Mouse (Mus musculus) erythroblast, embryonic 14.5 days (primary cell): ENCODE measurements around the gene Inmt. TPM values are rescaled to one million over a fixed set of nuclear protein-coding genes. Genes with fewer than 3 reads are reported as not detected.
"Not testable (repeated sequence)": the region's sequence is repeated elsewhere in the genome, so short reads cannot be mapped to it uniquely, and the experiment has no call there.

Experiments
- H3K27me3 ChIP-seq: 2 replicates; pipeline ENCODE4 v1.6.1; 2012; ENCODE audit warnings: inconsistent platforms; ENCODE audit not compliant: control insufficient read depth
- H3K36me3 ChIP-seq: 2 replicates; pipeline ENCODE4 v1.6.1; 2012; ENCODE audit warnings: mild to moderate bottlenecking, inconsistent platforms; ENCODE audit not compliant: control insufficient read depth
- H3K4me1 ChIP-seq: 2 replicates; pipeline ENCODE4 v1.6.1; 2012; ENCODE audit warnings: inconsistent platforms; ENCODE audit not compliant: control insufficient read depth
- H3K4me3 ChIP-seq: replicated peaks from 2 replicates; pipeline ENCODE3; 2012; ENCODE audit warnings: moderate library complexity, mild to moderate bottlenecking, inconsistent platforms
- H3K9me3 ChIP-seq: 2 replicates; pipeline ENCODE4 v1.6.1; 2012; ENCODE audit warnings: low read length, inconsistent platforms, mixed read lengths; ENCODE audit not compliant: control insufficient read depth
- GATA1 ChIP-seq: IDR thresholded peaks from 2 replicates; pipeline ENCODE4 v1.6.1; 2012; ENCODE audit warnings: low read length, inconsistent platforms, mixed read lengths
- TAL1 ChIP-seq: IDR thresholded peaks from 3 replicates; pipeline ENCODE4 v1.6.1; 2012; ENCODE audit warnings: low read length, inconsistent platforms, mixed read lengths
- polyA plus RNA-seq: library from polyadenylated mRNA; stranded (reverse); fragments of >175 nt; gene quantifications from 2 replicates; pipeline ENCODE4 v1.2.3, GENCODE M21; 2012

Gene Inmt
- polyA plus RNA-seq, 1 experiment = not detected

DNA sequence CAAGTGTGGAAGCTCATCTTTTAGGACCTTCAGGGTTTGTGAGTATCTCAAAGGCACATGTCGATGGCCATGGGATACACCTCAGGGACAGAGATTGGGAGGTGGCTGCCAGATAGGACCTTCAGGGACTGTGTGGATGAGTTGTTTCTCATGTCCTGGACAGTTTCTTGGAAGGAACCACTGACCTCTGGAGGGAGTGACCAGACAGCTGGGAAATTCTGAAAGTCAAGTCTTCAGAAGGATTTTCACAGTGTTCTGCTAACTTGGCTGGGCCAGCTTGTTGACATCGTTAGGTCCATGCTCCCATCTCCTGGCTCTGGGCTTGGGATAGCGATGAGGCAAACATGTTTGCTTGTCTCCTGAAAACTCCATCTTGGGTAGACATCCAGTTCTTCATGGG, 24.2 kb upstream of the Inmt start:
- Histone ChIP-seq H3K27me3 (no peaks in the 10 kb centered on the region), H3K9me3 (no peaks in the 10 kb centered on the region), H3K4me1 (peaks cover 14% of the 10 kb centered on the region), H3K36me3 (no peaks in the 10 kb centered on the region), H3K4me3 (no peak overlapping the region)
- no peak for TF ChIP-seq TAL1
- TF ChIP-seq GATA1 = no peak

DNA sequence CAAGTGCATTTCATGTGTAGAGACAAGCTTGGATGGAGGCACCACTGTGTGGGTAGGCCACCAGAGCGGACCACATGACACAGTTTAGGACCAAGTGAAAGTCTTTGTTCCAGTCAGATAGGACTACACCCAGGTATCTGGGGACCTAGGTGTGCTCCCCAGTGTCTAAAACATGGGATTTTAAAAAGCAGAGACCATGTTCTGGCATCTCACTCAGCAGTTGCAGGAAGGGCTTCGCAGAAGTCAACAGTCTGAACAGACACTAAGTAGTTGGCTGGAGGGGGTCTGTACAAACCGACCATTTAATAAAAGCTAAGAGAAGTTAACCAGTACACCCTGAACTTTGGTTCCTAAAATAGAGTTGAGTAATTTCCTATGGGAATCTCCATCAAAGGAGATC, 18.3 kb upstream of the Inmt start:
- Histone ChIP-seq H3K27me3 (no peaks in the 10 kb centered on the region; the same call in 1 of the 2 replicates), H3K4me1 (no peaks in the 10 kb centered on the region), H3K4me3 (no peak overlapping the region), H3K9me3 (no peaks in the 10 kb centered on the region), H3K36me3 (no peaks in the 10 kb centered on the region)
- no peak for TF ChIP-seq TAL1
- no peak for TF ChIP-seq GATA1

DNA sequence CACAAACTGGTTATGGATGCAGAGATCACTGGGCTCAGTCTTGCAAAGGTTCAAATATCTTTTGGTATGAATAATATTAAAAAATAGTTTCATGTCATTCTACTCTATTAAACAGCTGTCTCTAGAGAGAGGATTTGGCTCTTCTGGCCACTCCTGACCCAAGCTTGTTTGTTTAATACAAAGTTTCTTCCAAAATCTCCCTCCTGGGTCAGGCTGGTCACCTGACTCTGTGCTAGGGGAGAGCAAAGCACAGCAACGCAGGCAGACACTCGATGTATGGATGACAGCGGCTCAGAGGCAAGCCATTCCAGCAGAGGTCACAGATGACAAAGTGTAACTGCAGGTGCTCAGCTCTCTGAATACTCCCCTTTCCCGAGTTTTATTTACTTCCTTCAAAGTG, 16.7 kb upstream of the Inmt start:
- no peaks in the 10 kb centered on the region for H3K9me3 ChIP-seq

DNA sequence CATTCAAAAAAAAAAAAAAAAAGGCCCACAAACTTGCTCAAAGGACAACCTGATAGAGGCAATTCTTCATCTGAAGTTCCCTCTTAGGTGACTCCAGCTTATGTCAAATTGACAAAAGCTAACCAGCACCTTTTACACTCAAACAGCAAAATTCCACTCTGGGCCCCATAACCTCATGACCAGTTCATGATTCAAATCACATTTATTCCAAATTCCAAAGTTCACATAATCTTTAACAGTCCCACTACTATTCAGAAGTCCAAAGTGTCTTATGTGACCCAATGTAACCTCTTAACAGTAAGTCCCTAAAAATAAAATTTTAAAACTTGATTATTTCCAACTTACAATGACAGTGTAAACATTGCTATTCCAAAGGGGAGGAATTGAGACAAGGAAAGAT, 14.6 kb upstream of the Inmt start:
- H3K27me3 ChIP-seq = no peaks in the 10 kb centered on the region; the same call in 1 of the 2 replicates
- H3K36me3 ChIP-seq = no peaks in the 10 kb centered on the region
- H3K4me1 ChIP-seq = no peaks in the 10 kb centered on the region
- TF ChIP-seq GATA1 (no peak), TAL1 (no peak)
- no peaks in the 10 kb centered on the region for H3K9me3 ChIP-seq
- H3K4me3 ChIP-seq = no peak overlapping the region

More for the DNA sequence above, 16.7 kb upstream of the Inmt start:
- Histone ChIP-seq H3K4me3 (no peak overlapping the region), H3K36me3 (no peaks in the 10 kb centered on the region), H3K27me3 (no peaks in the 10 kb centered on the region; the same call in 1 of the 2 replicates), H3K4me1 (no peaks in the 10 kb centered on the region)
- TF ChIP-seq TAL1 = no peak
- TF ChIP-seq GATA1 = no peak

DNA sequence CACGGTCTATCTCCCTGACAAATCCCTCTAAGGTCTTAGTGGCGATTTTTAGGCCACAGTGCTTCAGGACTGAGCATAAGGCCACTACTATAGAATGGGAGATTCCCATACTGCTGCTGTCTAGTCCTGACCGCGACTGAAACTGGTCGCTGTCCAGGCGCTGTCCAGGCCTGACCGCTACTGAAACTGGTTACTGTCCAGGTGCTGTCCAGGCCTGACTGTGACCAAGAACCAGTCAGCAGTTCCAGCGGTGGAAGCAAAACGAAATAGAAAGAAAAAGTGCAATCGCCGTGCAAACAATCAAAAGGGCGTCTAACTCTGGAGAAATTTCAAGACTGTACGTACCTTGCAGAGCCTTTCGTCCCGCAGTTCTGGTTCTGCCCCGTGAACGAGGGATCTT, 13.0 kb upstream of the Inmt start:
- not testable (repeated sequence) for H3K27me3 ChIP-seq, H3K4me3 ChIP-seq, H3K4me1 ChIP-seq, H3K36me3 ChIP-seq, H3K9me3 ChIP-seq

DNA sequence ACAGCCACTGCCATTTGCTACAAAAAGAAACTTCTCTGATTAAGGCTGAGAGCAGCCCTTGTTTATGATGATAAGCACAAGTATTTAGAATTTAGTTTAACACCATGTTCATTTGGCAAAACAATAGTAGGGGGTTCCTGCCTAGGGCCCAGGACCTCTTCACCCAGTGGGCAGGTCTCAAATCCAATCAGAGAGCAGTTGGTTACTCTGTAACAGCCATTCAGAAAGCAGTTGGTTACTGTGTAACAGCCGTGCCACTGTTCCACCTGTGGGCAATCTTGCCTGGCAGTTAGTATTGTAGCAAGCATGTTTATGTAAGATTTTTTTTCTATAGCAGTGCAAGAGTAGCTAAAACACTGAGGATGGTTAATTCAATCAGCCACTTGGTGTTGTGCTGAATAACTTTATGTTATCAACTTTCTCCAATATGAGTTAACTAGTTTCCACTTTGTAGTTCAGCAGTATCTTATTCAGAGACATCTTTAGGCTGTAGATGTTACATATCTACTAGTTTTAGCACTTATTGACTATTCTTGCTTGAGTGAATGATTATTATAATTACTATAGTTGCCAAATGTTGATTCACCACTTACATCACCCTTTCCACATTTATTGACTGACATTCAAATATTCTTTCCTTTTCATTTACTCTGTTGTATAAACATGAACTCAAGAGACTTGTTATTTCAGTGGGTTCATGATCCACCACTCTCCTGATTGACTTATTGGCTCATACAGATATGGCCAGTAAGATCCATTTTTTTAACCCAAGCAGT, 8.0 kb upstream of the Inmt start:
- no peaks in the 10 kb centered on the region for H3K27me3 ChIP-seq
- no peaks in the 10 kb centered on the region for H3K4me1 ChIP-seq
- H3K9me3 ChIP-seq = peaks cover 3% of the 10 kb centered on the region
- no peaks in the 10 kb centered on the region for H3K36me3 ChIP-seq
- no peak overlapping the region for H3K4me3 ChIP-seq
- TF ChIP-seq GATA1 = no peak
- TF ChIP-seq TAL1 = no peak

DNA sequence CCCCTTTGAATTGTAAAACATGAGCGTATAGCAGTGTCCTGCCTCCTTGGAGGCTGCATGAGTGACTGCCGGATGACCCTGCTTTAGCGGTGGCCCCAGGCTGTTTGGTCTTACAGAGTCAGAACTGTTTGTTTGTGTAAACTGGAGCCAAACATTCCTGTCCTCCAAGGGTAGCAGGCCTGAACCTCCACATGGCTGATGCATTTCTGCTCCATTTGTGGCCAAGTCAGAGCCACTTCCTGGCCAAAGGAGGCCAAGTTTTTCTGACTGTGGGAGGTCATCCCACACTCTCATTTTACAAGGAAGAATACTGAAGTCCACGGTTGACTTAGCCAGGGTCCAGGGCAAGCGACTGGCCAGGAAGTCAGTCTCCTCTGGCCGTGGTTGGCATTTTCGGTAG, 4.7 kb upstream of the Inmt start:
- TF ChIP-seq GATA1 = no peak
- no peak for TF ChIP-seq TAL1
- H3K9me3 ChIP-seq = peaks cover 3% of the 10 kb centered on the region
- H3K36me3 ChIP-seq = no peaks in the 10 kb centered on the region
- no peak overlapping the region for H3K4me3 ChIP-seq
- H3K27me3 ChIP-seq = no peaks in the 10 kb centered on the region; the same call in 1 of the 2 replicates
- H3K4me1 ChIP-seq = no peaks in the 10 kb centered on the region

DNA sequence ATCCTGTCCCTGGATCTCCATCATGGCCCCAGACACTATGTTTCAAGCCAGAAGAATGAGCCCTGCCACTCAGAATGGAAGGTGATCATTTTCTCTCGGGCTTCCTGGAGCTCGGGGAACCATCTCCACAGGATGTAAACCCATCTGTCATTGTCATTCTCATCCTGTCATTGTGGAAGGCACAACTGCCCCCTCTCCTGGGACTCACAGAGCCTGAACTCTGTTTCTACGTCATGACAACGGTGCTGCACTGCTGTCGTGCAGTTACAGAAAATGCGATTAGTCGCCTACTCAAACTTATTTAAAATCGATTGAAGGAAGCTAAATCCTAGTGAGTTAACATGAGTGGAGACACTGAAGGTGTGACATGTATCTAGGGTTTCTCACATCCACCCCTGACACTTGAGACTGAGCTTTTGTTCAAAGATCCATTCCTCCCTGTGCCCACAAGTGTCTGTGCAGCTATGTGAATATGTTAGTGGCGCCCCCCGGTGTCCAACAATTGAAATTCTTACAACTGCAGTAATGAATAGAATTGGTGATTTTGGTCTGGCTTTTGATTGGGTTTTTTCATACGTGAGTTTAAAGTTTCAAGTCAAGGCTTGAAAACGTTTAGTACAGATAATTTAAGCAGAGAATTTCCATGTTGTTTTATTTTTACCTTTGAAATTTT, 2.4 kb upstream of the Inmt start:
- H3K9me3 ChIP-seq = no peaks in the 10 kb centered on the region
- H3K27me3 ChIP-seq = no peaks in the 10 kb centered on the region; the same call in 1 of the 2 replicates
- no peaks in the 10 kb centered on the region for H3K36me3 ChIP-seq
- TF ChIP-seq GATA1 (no peak), TAL1 (no peak)
- no peak overlapping the region for H3K4me3 ChIP-seq
- H3K4me1 ChIP-seq = no peaks in the 10 kb centered on the region

DNA sequence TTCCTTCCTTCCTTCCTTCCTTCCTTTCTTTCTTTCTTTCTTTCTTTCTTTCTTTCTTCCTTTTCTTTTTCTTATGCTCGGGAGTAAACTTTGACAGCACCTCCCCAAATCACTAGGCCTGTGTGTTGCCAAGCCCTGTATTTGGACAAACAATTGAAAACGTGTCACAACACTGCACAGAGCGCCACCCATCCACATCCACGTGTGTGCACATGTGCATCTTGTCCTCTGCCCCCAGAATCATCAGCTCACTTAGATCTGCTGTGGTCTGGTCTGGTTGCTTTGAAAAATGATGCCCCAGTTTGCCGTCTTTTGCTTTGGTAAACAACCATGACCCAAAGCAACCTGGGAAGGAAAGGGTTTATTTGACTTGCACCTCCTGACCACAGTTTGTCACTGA, 1.0 kb upstream of the Inmt start:
- Histone ChIP-seq H3K36me3 (no peaks in the 10 kb centered on the region), H3K9me3 (no peaks in the 10 kb centered on the region), H3K27me3 (no peaks in the 10 kb centered on the region; the same call in 1 of the 2 replicates), H3K4me3 (no peak overlapping the region), H3K4me1 (no peaks in the 10 kb centered on the region)
- TF ChIP-seq TAL1 (no peak), GATA1 (no peak)

DNA sequence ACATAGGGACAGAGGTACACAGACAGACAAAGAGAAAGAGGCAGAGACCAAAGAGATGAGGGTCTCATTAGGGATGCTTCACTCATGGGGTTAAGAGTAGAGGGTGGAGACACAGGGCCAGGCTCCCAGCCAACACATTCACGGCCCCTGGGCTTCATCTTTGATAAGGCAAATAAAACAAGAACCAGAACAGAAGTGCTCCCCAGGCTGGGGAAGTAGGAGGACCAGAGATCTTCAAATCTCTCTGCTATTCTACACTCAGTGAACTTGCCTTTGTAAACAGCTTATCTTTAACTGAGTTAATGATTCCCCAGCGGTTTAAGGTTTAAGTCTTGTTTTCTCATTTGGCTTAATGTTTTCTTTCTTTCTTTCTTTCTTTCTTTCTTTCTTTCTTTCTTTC, 613 bp upstream of the Inmt start:
- Histone ChIP-seq H3K4me1 (no peaks in the 10 kb centered on the region), H3K36me3 (no peaks in the 10 kb centered on the region), H3K4me3 (no peak overlapping the region), H3K27me3 (no peaks in the 10 kb centered on the region; the same call in 1 of the 2 replicates), H3K9me3 (no peaks in the 10 kb centered on the region)
- no peak for TF ChIP-seq GATA1
- TF ChIP-seq TAL1 = no peak
